Mouse (Mus musculus): Measurements from ENCODE around the gene Ntng1. TPM values are rescaled to one million over a fixed set of nuclear protein-coding genes. Genes with fewer than 3 reads are reported as not detected.
A peak's percentile ranks its signal among the peaks of the same experiment; 100 is the strongest.

The Ntng1 gene
- 2.7 and 3.5 TPM in 2 replicates for polyA plus RNA-seq (2014; fragmentation: Nextera tagmentation; extraction: Ambion mirVana)

- Histone ChIP-seq H3K9me3 (replicated peaks; ENCODE audit: control insufficient read depth, low read length) (no peaks in the 10 kb centered on the region), H3K27ac (replicated peaks; ENCODE audit: low read depth, low read length) (no peak within 1 kb of the TSS), H3K27me3 (ENCODE audit: control insufficient read depth, insufficient read depth, low read length) (peaks cover 2% of the 10 kb centered on the region; the same call in 1 of the 2 replicates), H3K4me1 (ENCODE audit: control insufficient read depth, insufficient read depth, low read length) (peaks cover 3% of the 10 kb centered on the region; the same call in 1 of the 2 replicates), H3K4me2 (ENCODE audit: low read depth, low read length) (peak within 1 kb of the TSS; percentile 98), H3K9ac (replicated peaks; ENCODE audit: low read length) (peak within 1 kb of the TSS; percentile 62), H3K36me3 (replicated peaks; ENCODE audit: control insufficient read depth, insufficient read depth, low read depth, low read length) (no peaks in the 10 kb centered on the region), H3K4me3 (ENCODE audit: low read depth, low read length) (peak within 1 kb of the TSS; percentile 66)
- DNase-seq (ENCODE audit: low spot score) (peak; percentile 72), ATAC-seq (replicated peaks; ENCODE audit: insufficient number of reproducible peaks, low FRiP score, low TSS enrichment, low read depth) (peak; percentile 76)
- under 1% methylated on average over 52 of the region's 52 CpGs for WGBS
Observed at GRCm38 (mm10) chr3:110143206-110144061, at the start of gene Ntng1. Ntng1 (minus strand) TSS chr3:110144011.

GRCm38 (mm10) chr3:110187401-110187948 lies 43.7 kb upstream of the Ntng1 start:
- DNase-seq (ENCODE audit: low spot score): no peak
- H3K4me3 ChIP-seq (ENCODE audit: low read depth, low read length): no peak overlapping the region
- H3K9me3 ChIP-seq (replicated peaks; ENCODE audit: control insufficient read depth, low read length): no peaks in the 10 kb centered on the region
- no peaks in the 10 kb centered on the region for H3K27me3 ChIP-seq (ENCODE audit: control insufficient read depth, insufficient read depth, low read length)
- H3K36me3 ChIP-seq (replicated peaks; ENCODE audit: control insufficient read depth, insufficient read depth, low read depth, low read length): no peaks in the 10 kb centered on the region
- WGBS: 83% methylated on average over 5 of the region's 5 CpGs
- no peak overlapping the region for H3K4me2 ChIP-seq (ENCODE audit: low read depth, low read length)
- H3K9ac ChIP-seq (replicated peaks; ENCODE audit: low read length): no peak overlapping the region
- H3K4me1 ChIP-seq (ENCODE audit: control insufficient read depth, insufficient read depth, low read length): no peaks in the 10 kb centered on the region
- H3K27ac ChIP-seq (replicated peaks; ENCODE audit: low read depth, low read length): no peak overlapping the region
- ATAC-seq (replicated peaks; ENCODE audit: insufficient number of reproducible peaks, low FRiP score, low TSS enrichment, low read depth): no peak

DNA sequence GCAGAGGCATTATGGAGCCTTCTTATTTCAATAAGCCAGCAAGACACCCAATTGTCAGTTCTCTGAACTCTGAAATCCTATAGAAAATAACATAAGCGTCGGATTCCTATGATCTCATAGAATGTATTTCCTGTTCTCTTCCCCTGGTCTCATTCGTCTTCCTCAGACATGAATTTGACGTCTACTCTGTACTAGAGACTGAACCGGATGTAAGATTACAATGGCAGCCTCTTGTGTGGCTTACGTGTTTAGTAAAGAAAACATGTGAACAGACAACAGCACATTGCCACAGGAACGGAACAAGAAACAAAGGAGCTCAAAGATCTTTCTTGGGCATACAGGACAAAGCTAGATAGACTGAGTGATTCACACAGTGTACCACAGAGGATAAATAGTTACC lies 5.3 kb upstream of the Ntng1 start:
- no peaks in the 10 kb centered on the region for H3K27me3 ChIP-seq (ENCODE audit: control insufficient read depth, insufficient read depth, low read length)
- ATAC-seq (replicated peaks; ENCODE audit: insufficient number of reproducible peaks, low FRiP score, low TSS enrichment, low read depth): no peak
- H3K4me1 ChIP-seq (ENCODE audit: control insufficient read depth, insufficient read depth, low read length): no peaks in the 10 kb centered on the region

GRCm38 (mm10) chr3:110144301-110145055 lies 667 bp upstream of the Ntng1 start:
- DNase-seq (ENCODE audit: low spot score): no peak
- Histone ChIP-seq H3K4me2 (ENCODE audit: low read depth, low read length) (no peak overlapping the region; the same call in 1 of the 2 replicates), H3K4me3 (ENCODE audit: low read depth, low read length) (no peak overlapping the region), H3K9ac (replicated peaks; ENCODE audit: low read length) (no peak overlapping the region), H3K4me1 (ENCODE audit: control insufficient read depth, insufficient read depth, low read length) (peaks cover 3% of the 10 kb centered on the region; the same call in 1 of the 2 replicates), H3K36me3 (replicated peaks; ENCODE audit: control insufficient read depth, insufficient read depth, low read depth, low read length) (no peaks in the 10 kb centered on the region), H3K27ac (replicated peaks; ENCODE audit: low read depth, low read length) (no peak overlapping the region), H3K27me3 (ENCODE audit: control insufficient read depth, insufficient read depth, low read length) (peaks cover 2% of the 10 kb centered on the region; the same call in 1 of the 2 replicates), H3K9me3 (replicated peaks; ENCODE audit: control insufficient read depth, low read length) (no peaks in the 10 kb centered on the region)
- WGBS: 36% methylated on average over 6 of the region's 6 CpGs
- ATAC-seq (replicated peaks; ENCODE audit: insufficient number of reproducible peaks, low FRiP score, low TSS enrichment, low read depth): no peak

More for the DNA sequence above, 5.3 kb upstream of the Ntng1 start:
- H3K4me3 ChIP-seq (ENCODE audit: low read depth, low read length): no peak overlapping the region
- no peak overlapping the region for H3K9ac ChIP-seq (replicated peaks; ENCODE audit: low read length)
- no peak overlapping the region for H3K4me2 ChIP-seq (ENCODE audit: low read depth, low read length)
- H3K27ac ChIP-seq (replicated peaks; ENCODE audit: low read depth, low read length): no peak overlapping the region
- WGBS: 80% methylated on average over 7 of the region's 7 CpGs
- H3K9me3 ChIP-seq (replicated peaks; ENCODE audit: control insufficient read depth, low read length): no peaks in the 10 kb centered on the region
- DNase-seq (ENCODE audit: low spot score): no peak
- H3K36me3 ChIP-seq (replicated peaks; ENCODE audit: control insufficient read depth, insufficient read depth, low read depth, low read length): no peaks in the 10 kb centered on the region

GRCm38 (mm10) chr3:110142314-110143205 lies 1.3 kb downstream of the Ntng1 start:
- ATAC-seq (replicated peaks; ENCODE audit: insufficient number of reproducible peaks, low FRiP score, low TSS enrichment, low read depth): peak; percentile 85
- Histone ChIP-seq H3K27ac (replicated peaks; ENCODE audit: low read depth, low read length) (no peak overlapping the region), H3K27me3 (ENCODE audit: control insufficient read depth, insufficient read depth, low read length) (peaks cover 2% of the 10 kb centered on the region; the same call in 1 of the 2 replicates), H3K36me3 (replicated peaks; ENCODE audit: control insufficient read depth, insufficient read depth, low read depth, low read length) (no peaks in the 10 kb centered on the region), H3K9me3 (replicated peaks; ENCODE audit: control insufficient read depth, low read length) (no peaks in the 10 kb centered on the region), H3K4me2 (ENCODE audit: low read depth, low read length) (peak overlapping the region; percentile 98), H3K9ac (replicated peaks; ENCODE audit: low read length) (peak overlapping the region; percentile 62), H3K4me1 (ENCODE audit: control insufficient read depth, insufficient read depth, low read length) (peaks cover 3% of the 10 kb centered on the region; the same call in 1 of the 2 replicates), H3K4me3 (ENCODE audit: low read depth, low read length) (peak overlapping the region; percentile 66)
- under 1% methylated on average over 58 of the region's 77 CpGs for WGBS
- DNase-seq (ENCODE audit: low spot score): peak; percentile 39

- Histone ChIP-seq H3K27ac (replicated peaks; ENCODE audit: low read depth, low read length) (no peak overlapping the region), H3K9ac (replicated peaks; ENCODE audit: low read length) (no peak overlapping the region), H3K36me3 (replicated peaks; ENCODE audit: control insufficient read depth, insufficient read depth, low read depth, low read length) (no peaks in the 10 kb centered on the region), H3K4me1 (ENCODE audit: control insufficient read depth, insufficient read depth, low read length) (peaks cover 3% of the 10 kb centered on the region; the same call in 1 of the 2 replicates), H3K4me2 (ENCODE audit: low read depth, low read length) (peak overlapping the region; percentile 98), H3K27me3 (ENCODE audit: control insufficient read depth, insufficient read depth, low read length) (peaks cover 2% of the 10 kb centered on the region; the same call in 1 of the 2 replicates), H3K9me3 (replicated peaks; ENCODE audit: control insufficient read depth, low read length) (no peaks in the 10 kb centered on the region), H3K4me3 (ENCODE audit: low read depth, low read length) (peak overlapping the region; percentile 66)
- peak; percentile 87 for DNase-seq (ENCODE audit: low spot score)
- 0 out of 2 replicates have a peak, but pooled peaks have one; percentile 16 for ATAC-seq (replicated peaks; ENCODE audit: insufficient number of reproducible peaks, low FRiP score, low TSS enrichment, low read depth)
- WGBS: 2% methylated on average over 13 of the region's 13 CpGs
Observed at GRCm38 (mm10) chr3:110141351-110142302, 2.2 kb downstream of the Ntng1 start.
